Mouse (Mus musculus) lung, adult 2 months (tissue): Measurements from ENCODE around the gene Gm20388.

ENCODE experiments used
- CTCF ChIP-seq: fragments of 200-500 bp; IDR thresholded peaks from 2 replicates; pipeline ENCODE4 v1.5.1; 2011; ENCODE audit warnings: mild to moderate bottlenecking, low read length, control low read depth; ENCODE audit not compliant: insufficient read depth
- POLR2A ChIP-seq: fragments of 200-500 bp; IDR thresholded peaks from 2 replicates; pipeline ENCODE4 v1.6.1; 2011; ENCODE audit warnings: low read depth, mild to moderate bottlenecking, control low read depth, low read length, borderline replicate concordance; ENCODE audit errors: extremely low read depth

DNA sequence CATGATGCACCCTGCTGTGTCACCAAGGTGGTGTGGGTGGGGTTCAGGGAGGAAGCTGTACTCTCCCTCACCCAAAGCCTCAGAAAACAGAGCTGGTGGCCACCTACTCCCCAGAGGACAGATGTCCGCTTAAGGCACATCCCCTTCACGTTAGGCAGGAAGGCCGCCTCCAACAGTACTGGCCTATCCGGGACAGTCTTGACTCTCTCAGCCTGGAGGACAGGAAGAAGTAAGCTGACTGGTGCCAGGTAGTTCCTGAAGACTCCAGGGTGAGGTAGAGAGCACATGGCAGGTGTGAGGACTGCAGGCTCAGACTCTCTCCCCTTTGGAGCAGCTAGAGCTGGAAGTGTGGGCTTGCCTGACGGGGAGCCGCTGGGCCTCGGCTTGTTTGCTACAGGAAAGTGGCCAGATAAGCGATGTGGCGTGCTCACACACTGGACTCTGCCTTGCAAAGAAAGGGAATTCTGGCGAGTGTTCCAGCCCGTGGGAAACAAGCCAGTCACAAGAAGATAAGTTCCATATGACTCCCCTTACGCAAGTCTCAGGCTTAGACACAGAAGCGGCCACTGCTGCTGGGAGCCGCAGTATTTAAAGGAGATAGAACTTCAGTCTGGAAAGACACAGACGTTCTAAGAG, 3791.4 kb downstream of the Gm20388 start:
- TF ChIP-seq CTCF = no peak
- no peak for TF ChIP-seq POLR2A
